Mouse (Mus musculus) hindlimb bud, embryonic 11.5 days (tissue): ENCODE results near the gene Slc30a10.

Experiments
- DNase-seq: peaks from one replicate; pipeline ENCODE4 v3.0.0-alpha.2; 2012; ENCODE audit warnings: low read depth, low spot score; ENCODE audit errors: extremely low spot score

Slc30a10 gene

DNA sequence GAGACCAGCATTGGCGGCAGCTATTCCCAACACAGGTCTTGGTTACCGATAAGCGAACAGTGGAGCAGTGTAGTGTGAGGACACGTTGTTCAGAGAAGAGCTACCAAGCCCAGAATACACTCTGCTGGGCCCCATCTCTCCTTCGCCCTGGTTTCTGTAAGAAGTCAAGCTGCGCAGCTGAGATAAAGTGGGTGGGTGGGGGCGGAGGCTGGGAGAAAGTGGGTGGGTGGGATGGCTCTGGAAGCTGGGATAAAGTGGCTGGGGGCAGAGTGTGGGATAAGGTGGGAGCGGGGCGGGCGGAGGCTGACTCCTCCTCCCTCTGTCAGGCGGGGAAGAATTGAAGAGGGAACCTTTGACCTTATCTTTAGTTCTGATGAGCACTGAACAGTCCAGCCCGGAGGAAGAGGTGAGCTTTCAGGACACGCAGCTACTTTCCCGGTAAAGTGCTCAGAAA is 60.9 kb downstream of the Slc30a10 start:
- DNase-seq: no peak

DNA sequence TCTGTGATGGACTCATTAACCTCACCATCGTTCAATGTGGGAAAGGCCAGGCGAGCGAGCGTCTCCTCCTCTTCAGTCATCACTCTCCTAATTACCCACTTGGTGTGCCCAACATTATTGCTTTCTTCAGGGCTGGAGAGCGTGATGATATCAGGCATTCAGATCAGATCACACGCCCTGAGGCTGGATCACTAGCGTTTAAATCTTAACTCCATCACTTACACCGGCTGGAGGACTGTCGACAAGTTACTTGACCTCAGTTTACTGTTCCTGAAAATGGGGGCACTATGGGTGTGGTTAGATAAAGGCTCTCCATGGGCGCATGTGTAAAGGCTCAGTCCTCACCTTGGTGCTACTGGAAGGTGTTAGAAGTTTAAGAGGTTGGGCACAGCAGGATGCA is 61.4 kb downstream of the Slc30a10 start:
- no peak for DNase-seq

DNA sequence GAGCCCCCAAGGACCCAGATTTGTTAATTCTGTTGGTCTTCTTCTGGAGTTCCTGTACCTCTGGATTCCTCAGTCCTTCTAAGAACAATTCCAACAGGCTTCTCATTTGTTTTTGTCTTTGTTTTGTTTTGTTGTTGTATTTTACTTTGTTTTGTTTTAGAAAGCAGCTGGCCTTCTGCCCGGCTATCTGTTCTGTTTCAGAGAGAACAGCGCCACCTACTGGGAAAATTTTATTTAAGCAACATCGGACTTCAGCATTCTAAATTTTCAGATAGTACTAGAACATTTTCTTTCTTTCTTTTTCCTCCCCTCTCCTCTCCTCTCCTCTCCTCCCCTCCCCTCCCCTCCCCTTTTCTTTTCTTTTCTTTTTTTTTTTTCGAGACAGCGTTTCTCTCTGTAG is 62.9 kb downstream of the Slc30a10 start:
- DNase-seq: peak; percentile 41
